ENCODE assay signal across 8 mouse cellular contexts in the genomic region with DNA sequence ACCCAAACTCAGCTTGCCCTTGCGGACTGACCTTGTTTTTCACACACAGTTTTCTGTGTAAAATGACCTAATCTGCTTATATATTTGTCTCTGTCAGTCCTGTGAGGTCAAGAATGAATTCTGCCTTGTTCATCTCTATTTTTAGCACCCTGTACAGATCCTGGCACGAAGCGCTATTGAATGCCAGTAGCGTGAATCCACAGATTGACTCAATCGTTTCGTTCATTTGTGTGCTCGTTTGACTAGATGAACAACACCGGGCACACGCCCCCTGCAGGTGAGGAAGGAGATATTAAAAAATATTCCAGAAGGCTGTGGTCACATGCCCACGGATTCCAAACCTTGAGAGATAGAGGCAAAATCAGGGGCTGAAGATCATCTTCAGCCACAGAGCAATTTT. TPM values are rescaled to one million over a fixed set of nuclear protein-coding genes. Genes with fewer than 3 reads are reported as not detected.
A peak's percentile ranks its signal among the peaks of the same experiment; 100 is the strongest.
DNase-seq lines count a peak whose midpoint lies in the region; ATAC-seq and TF ChIP-seq lines count a peak whose summit lies in the region.

No protein-coding gene starts in this region.

- TF ChIP-seq POLR2A in MEL (IDR thresholded peaks at IDR 0.05; ENCODE audit: control insufficient read depth in 1 of 2, insufficient read depth in 1 of 2, low read depth in 1 of 2, low read length in 2 of 2, poor library complexity in 1 of 2) = no peak

- TF ChIP-seq CTCF in MEL (IDR thresholded peaks at IDR 0.05 in 2 of 3, conservative IDR thresholded peaks at IDR 0.05 in 1 of 3; ENCODE audit: control insufficient read depth in 1 of 3, insufficient read depth in 1 of 3, low read depth in 2 of 3, low read length in 3 of 3, poor library complexity in 1 of 3, severe bottlenecking in 1 of 3) = peak; percentile 31 to 50 (median 36)

- H3K79me2 ChIP-seq in MEL (ENCODE audit: control insufficient read depth, insufficient read depth, low read length, poor library complexity) = no peaks in the 10 kb centered on the region

- WGBS in forebrain, embryonic 16.5 days = 1% methylated on average over 10 of the region's 10 CpGs

- peaks cover 0 to 6% of the 10 kb centered on the region in 2 experiments; a peak in 2 of 4 replicates for H3K36me3 ChIP-seq in MEL (ENCODE audit: control insufficient read depth in 1 of 2, insufficient read depth in 2 of 2, low read length in 2 of 2)
- H3K36me3 ChIP-seq in forebrain, embryonic 16.5 days (ENCODE audit: control insufficient read depth, insufficient read depth) = no peaks in the 10 kb centered on the region

- H3K27ac ChIP-seq in MEL (ENCODE audit: control insufficient read depth, low read depth, low read length) = no peak overlapping the region
- H3K27ac ChIP-seq in forebrain, embryonic 16.5 days (ENCODE audit: low read length) = peak overlapping the region; percentile 92

- peak; percentile 22 for TF ChIP-seq RAD21 in MEL (IDR thresholded peaks at IDR 0.05; ENCODE audit: low read depth, low read length)

- TF ChIP-seq EP300 in MEL (IDR thresholded peaks at IDR 0.05; ENCODE audit: low read depth in 1 of 2, low read length in 2 of 2) = no peak

- H3K9ac ChIP-seq in MEL (ENCODE audit: control insufficient read depth, low read depth, low read length, poor library complexity, severe bottlenecking) = no peak overlapping the region
- peak overlapping the region; percentile 52 for H3K9ac ChIP-seq in forebrain, embryonic 16.5 days (replicated peaks; ENCODE audit: low read depth, low read length)

- peak overlapping the region; percentile 79 for H3K4me2 ChIP-seq in forebrain, embryonic 16.5 days (ENCODE audit: low read length)

- ATAC-seq in forebrain, embryonic 16.5 days = peak; percentile 78
- ATAC-seq in hematopoietic stem cell, adult 5-6 weeks (replicated peaks in 1 of 2; ENCODE audit: insufficient read depth in 1 of 2, low FRiP score in 2 of 2, low TSS enrichment in 1 of 2, low read depth in 1 of 2, poor library complexity in 2 of 2, severe bottlenecking in 2 of 2) = peak; percentile 38 to 43; a peak in 2 of 4 replicates

- H3K27me3 ChIP-seq in MEL (ENCODE audit: control insufficient read depth in 1 of 2, insufficient read depth in 2 of 2, low read length in 2 of 2) = peaks cover 0 to 1% of the 10 kb centered on the region in 2 experiments; a peak in 1 of 4 replicates
- no peaks in the 10 kb centered on the region for H3K27me3 ChIP-seq in forebrain, embryonic 16.5 days (replicated peaks; ENCODE audit: control insufficient read depth, insufficient read depth, low read length)

- DNase-seq in MEL (ENCODE audit: low read depth, low spot score) = peak; percentile 63
- peak; percentile 37 for DNase-seq in c-Kit-positive CD71-positive TER-119-positive erythroid progenitor cells, embryonic 14.5 days (ENCODE audit: low spot score)
- peak; percentile 72 to 89 for DNase-seq in layer of hippocampus, postnatal 14 days (ENCODE audit: low spot score in 2 of 2)
- peak; percentile 88 for DNase-seq in lung, postnatal 10 days
- DNase-seq in retina, embryonic 14.5 days (ENCODE audit: low spot score) = peak; percentile 87
- DNase-seq in urinary bladder, postnatal 36 days (ENCODE audit: low spot score in 2 of 2) = peak; percentile 66 to 72

- peaks cover 0 to 3% of the 10 kb centered on the region in 2 experiments; a peak in 2 of 4 replicates for H3K4me1 ChIP-seq in MEL (ENCODE audit: control insufficient read depth in 1 of 2, insufficient read depth in 2 of 2, low read length in 2 of 2)
- peaks cover 13% of the 10 kb centered on the region for H3K4me1 ChIP-seq in forebrain, embryonic 16.5 days (replicated peaks; ENCODE audit: control insufficient read depth, insufficient read depth, low read length)

- H3K4me3 ChIP-seq in MEL (ENCODE audit: control insufficient read depth in 1 of 2, insufficient read depth in 1 of 2, low read depth in 2 of 2, low read length in 2 of 2) = peak overlapping the region in 1 of 2 experiments; percentile 24; a peak in 1 of 4 replicates
- H3K4me3 ChIP-seq in forebrain, embryonic 16.5 days (replicated peaks; ENCODE audit: low read length) = peak overlapping the region; percentile 55

- no peaks in the 10 kb centered on the region for H3K9me3 ChIP-seq in MEL (replicated peaks; ENCODE audit: insufficient read depth, low read length)
- H3K9me3 ChIP-seq in forebrain, embryonic 16.5 days (ENCODE audit: control insufficient read depth, low read length) = no peaks in the 10 kb centered on the region

TF ChIP-seq in MEL, 35 proteins besides CTCF, POLR2A, EP300 and RAD21:
- TF ChIP-seq ZC3H11A (IDR thresholded peaks at IDR 0.05; ENCODE audit: low read depth, low read length) (peak; percentile 20; the same call in 1 of the 2 replicates), SMC3 (IDR thresholded peaks at IDR 0.05; ENCODE audit: low read depth, low read length) (peak; percentile 51), USF1 (IDR thresholded peaks at IDR 0.05; ENCODE audit: low read depth, low read length) (peak; percentile 79), ELF1 (IDR thresholded peaks at IDR 0.05; ENCODE audit: low read depth, low read length) (no peak)

RNA-seq across cellular contexts. Expression of a gene that starts 11.9 kb away (rescaled TPM):
- total RNA-seq in MEL (2012; rRNA removed) = not detected in 2 replicates
- not detected for polyA plus RNA-seq in MEL (2012; ENCODE audit: insufficient read depth in 1 of 2, insufficient read length in 2 of 2, low read depth in 1 of 2, low replicate concordance in 2 of 2, missing spikeins in 1 of 2)
- polyA plus RNA-seq in forebrain, embryonic 16.5 days (2015; fragmentation: Nextera tagmentation; extraction: Ambion mirVana) = not detected in 2 replicates
- not detected in 2 replicates for total RNA-seq in hematopoietic stem cell, adult 5-6 weeks (2017)
- total RNA-seq in layer of hippocampus, postnatal 14 days (2021) = under 1 TPM; 0.14 to 0.41 TPM

RNA-seq across cellular contexts. Expression of a gene that starts 27.1 kb away (rescaled TPM):
- total RNA-seq in MEL (2012; rRNA removed) = 3.7 and 4.1 TPM in 2 replicates
- 1 to 10 TPM in 1 of 2 experiments, not detected in 1; 8.1 TPM for polyA plus RNA-seq in MEL (2012; ENCODE audit: insufficient read depth in 1 of 2, insufficient read length in 2 of 2, low read depth in 1 of 2, low replicate concordance in 2 of 2, missing spikeins in 1 of 2)
- 2.0 and 2.5 TPM in 2 replicates for polyA plus RNA-seq in forebrain, embryonic 16.5 days (2015; fragmentation: Nextera tagmentation; extraction: Ambion mirVana)
- total RNA-seq in hematopoietic stem cell, adult 5-6 weeks (2017) = 51.6 and 85.3 TPM in 2 replicates
- total RNA-seq in layer of hippocampus, postnatal 14 days (2021) = 10 to 100 TPM in 1 of 2 experiments, 1 to 10 TPM in 1; 8.9 to 11.9 TPM

RNA-seq across cellular contexts. Expression of a gene that starts 58.1 kb away (rescaled TPM):
- not detected in 2 replicates for total RNA-seq in MEL (2012; rRNA removed)
- not detected for polyA plus RNA-seq in MEL (2012; ENCODE audit: insufficient read depth in 1 of 2, insufficient read length in 2 of 2, low read depth in 1 of 2, low replicate concordance in 2 of 2, missing spikeins in 1 of 2)
- polyA plus RNA-seq in forebrain, embryonic 16.5 days (2015; fragmentation: Nextera tagmentation; extraction: Ambion mirVana) = 6.4 and 7.0 TPM in 2 replicates
- total RNA-seq in hematopoietic stem cell, adult 5-6 weeks (2017) = 3.4 and 4.9 TPM in 2 replicates
- total RNA-seq in layer of hippocampus, postnatal 14 days (2021) = 10 to 100 TPM; 34.7 to 36.0 TPM

Comparison
In these comparisons a context has a peak if more than half of its experiments do, and no peak if none do; other contexts are left out.
1. DNase-seq: peak in every context shown above with its lines; median percentile 88 in lung, postnatal 10 days; 87 in retina, embryonic 14.5 days; 80 in layer of hippocampus, postnatal 14 days; 69 in urinary bladder, postnatal 36 days; 63 in MEL; 37 in c-Kit-positive CD71-positive TER-119-positive erythroid progenitor cells, embryonic 14.5 days.